Mouse (Mus musculus): ENCODE measurements around the gene Lsm14a. TPM values are rescaled to one million over a fixed set of nuclear protein-coding genes. Genes with fewer than 3 reads are reported as not detected.

Lsm14a gene
- total and polyA plus RNA-seq, 3 experiments, result 53.7 to 193 (median 90.0) TPM

DNA sequence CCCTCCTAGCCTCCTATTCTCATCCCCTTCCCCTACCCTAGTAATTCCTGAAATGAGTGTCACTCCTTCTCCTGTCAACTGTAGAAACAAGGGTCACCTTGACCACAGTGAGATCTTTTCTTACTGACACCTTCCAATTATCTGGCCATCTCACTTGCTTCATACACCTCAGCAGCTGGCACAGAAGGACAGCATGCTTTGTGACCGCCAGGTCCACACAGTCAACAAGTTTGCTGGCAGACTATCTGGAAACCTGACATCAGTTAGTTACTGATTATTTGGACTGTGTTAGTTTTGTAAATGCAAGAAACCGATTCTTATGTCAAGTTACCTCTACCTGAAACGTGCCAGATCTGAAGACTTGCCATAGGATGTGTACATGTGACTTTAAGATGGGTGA is 97.0 kb downstream of the Lsm14a start:
- Histone ChIP-seq H3K4me1 (ENCODE audit: control insufficient read depth in 1 of 2, insufficient read depth in 2 of 2) (peaks cover 2 to 10% of the 10 kb centered on the region in 2 experiments; a peak in 2 of 4 replicates), H3K9ac (ENCODE audit: insufficient read depth, low read depth) (no peak overlapping the region), H3K27me3 (replicated peaks) (no peaks in the 10 kb centered on the region), H3K4me3 (replicated peaks in 1 of 3; ENCODE audit: low read depth in 2 of 3, low read length in 2 of 3, poor library complexity in 1 of 3) (no peak overlapping the region), H3K36me3 (replicated peaks in 1 of 2; ENCODE audit: control insufficient read depth in 1 of 2, insufficient read depth in 1 of 2, low read length in 1 of 2) (peaks cover 0 to 16% of the 10 kb centered on the region in 2 experiments), H3K4me2 (ENCODE audit: insufficient read depth, low read depth, poor library complexity, severe bottlenecking) (no peak overlapping the region), H3K79me2 (replicated peaks; ENCODE audit: control insufficient read depth, extremely low read depth, insufficient read depth, poor library complexity, severe bottlenecking) (0 out of 2 replicates have a peak, but pooled peaks cover 2% of the 10 kb centered on the region), H3K27ac (ENCODE audit: insufficient read depth, low read depth) (no peak overlapping the region), H3K9me3 (replicated peaks; ENCODE audit: low read length) (no peaks in the 10 kb centered on the region)
- dilution Hi-C loops (cut with MboI; ENCODE audit: extremely low pct_ligation_motif_present, extremely low pct_unique_long_range_greater_than_20kb, low sequenced_read_pairs) (no loop called here), in situ Hi-C loops (cut with MboI; ENCODE audit: low pct_ligation_motif_present, low pct_unique_long_range_greater_than_20kb, low sequenced_read_pairs) (no loop called here)
- DNase-seq (ENCODE audit: extremely low read depth), result no peak
- TF ChIP-seq ETS1 (conservative IDR thresholded peaks at IDR 0.05; ENCODE audit: low read depth, low read length) (no peak), CTCF (conservative IDR thresholded peaks at IDR 0.05 in 1 of 2, IDR thresholded peaks at IDR 0.05 in 1 of 2; ENCODE audit: low read depth in 2 of 2, low read length in 2 of 2) (no peak), MYC (IDR thresholded peaks at IDR 0.05; ENCODE audit: low read depth, low read length) (no peak), EP300 (IDR thresholded peaks at IDR 0.05; ENCODE audit: low read length) (no peak), NELFE (IDR thresholded peaks at IDR 0.05; ENCODE audit: low read depth, low read length) (no peak), NRF1 (IDR thresholded peaks at IDR 0.05; ENCODE audit: low read depth, low read length) (no peak), ZC3H11A (IDR thresholded peaks at IDR 0.05; ENCODE audit: low read depth, low read length) (no peak), IRF4 (IDR thresholded peaks at IDR 0.05; ENCODE audit: low read depth, low read length) (no peak), UBTF (IDR thresholded peaks at IDR 0.05; ENCODE audit: low read depth, low read length) (no peak), MEF2A (IDR thresholded peaks at IDR 0.05; ENCODE audit: borderline replicate concordance, low read depth, low read length) (no peak), MXI1 (IDR thresholded peaks at IDR 0.05; ENCODE audit: low read depth, low read length) (no peak), USF2 (conservative IDR thresholded peaks at IDR 0.05; ENCODE audit: low read depth, low read length) (no peak), ZNF384 (IDR thresholded peaks at IDR 0.05; ENCODE audit: low read depth, low read length) (no peak), E2F4 (IDR thresholded peaks at IDR 0.05; ENCODE audit: insufficient replicate concordance, low read depth, low read length) (no peak), JUN (IDR thresholded peaks at IDR 0.05; ENCODE audit: insufficient read depth, low read depth, low read length) (no peak), MAX (IDR thresholded peaks at IDR 0.05; ENCODE audit: low read length) (no peak), TCF12 (IDR thresholded peaks at IDR 0.05; ENCODE audit: low read depth, low read length) (no peak), TBP (conservative IDR thresholded peaks at IDR 0.05; ENCODE audit: low read depth, low read length) (no peak), SMC3 (IDR thresholded peaks at IDR 0.05; ENCODE audit: low read depth, low read length) (no peak)

Other genes with a start within 250 kb of the Lsm14a start
- 161 and 180 TPM in 2 replicates for gene Uba2, start 223.7 kb downstream of the Lsm14a start, total RNA-seq (2012; rRNA removed)
- gene Uba2, start 223.7 kb downstream of the Lsm14a start, total RNA-seq (2014; rRNA removed), result 341 and 373 TPM in 2 replicates
- 180 and 202 TPM in 2 replicates for gene Uba2, start 223.7 kb downstream of the Lsm14a start, polyA plus RNA-seq (2012; ENCODE audit: insufficient read length, low read depth)
- 41.4 and 51.6 TPM in 2 replicates for gene Pdcd2l, start 196.7 kb downstream of the Lsm14a start, total RNA-seq (2012; rRNA removed)
- 39.5 and 41.2 TPM in 2 replicates for gene Pdcd2l, start 196.7 kb downstream of the Lsm14a start, total RNA-seq (2014; rRNA removed)
- 27.9 and 30.1 TPM in 2 replicates for gene Pdcd2l, start 196.7 kb downstream of the Lsm14a start, polyA plus RNA-seq (2012; ENCODE audit: insufficient read length, low read depth)
- gene Gpi1, start 163.0 kb downstream of the Lsm14a start, total RNA-seq (2012; rRNA removed), result 243 and 332 TPM in 2 replicates
- 227 and 278 TPM in 2 replicates for gene Gpi1, start 163.0 kb downstream of the Lsm14a start, total RNA-seq (2014; rRNA removed)
- gene Gpi1, start 163.0 kb downstream of the Lsm14a start, polyA plus RNA-seq (2012; ENCODE audit: insufficient read length, low read depth), result 681 and 693 TPM in 2 replicates
- gene Gm6096, start 142.3 kb downstream of the Lsm14a start, total RNA-seq (2012; rRNA removed), result not detected in 2 replicates
- gene Gm6096, start 142.3 kb downstream of the Lsm14a start, total RNA-seq (2014; rRNA removed), result not detected in 2 replicates
- not detected in 2 replicates for gene Gm6096, start 142.3 kb downstream of the Lsm14a start, polyA plus RNA-seq (2012; ENCODE audit: insufficient read length, low read depth)
- 9.0 and 10.0 TPM in 2 replicates for gene 4931406P16Rik, start 79.8 kb downstream of the Lsm14a start, total RNA-seq (2012; rRNA removed)
- 11.7 and 11.8 TPM in 2 replicates for gene 4931406P16Rik, start 79.8 kb downstream of the Lsm14a start, total RNA-seq (2014; rRNA removed)
- gene 4931406P16Rik, start 79.8 kb downstream of the Lsm14a start, polyA plus RNA-seq (2012; ENCODE audit: insufficient read length, low read depth), result 10.2 and 15.6 TPM in 2 replicates

All from CH12.LX (cell line).